Mouse (Mus musculus): ENCODE measurements around the gene Stat1. TPM values are rescaled to one million over a fixed set of nuclear protein-coding genes. Genes with fewer than 3 reads are reported as not detected.

Gene Stat1
- polyA plus RNA-seq, 2 experiments: 8.9 to 14.1 TPM

DNA sequence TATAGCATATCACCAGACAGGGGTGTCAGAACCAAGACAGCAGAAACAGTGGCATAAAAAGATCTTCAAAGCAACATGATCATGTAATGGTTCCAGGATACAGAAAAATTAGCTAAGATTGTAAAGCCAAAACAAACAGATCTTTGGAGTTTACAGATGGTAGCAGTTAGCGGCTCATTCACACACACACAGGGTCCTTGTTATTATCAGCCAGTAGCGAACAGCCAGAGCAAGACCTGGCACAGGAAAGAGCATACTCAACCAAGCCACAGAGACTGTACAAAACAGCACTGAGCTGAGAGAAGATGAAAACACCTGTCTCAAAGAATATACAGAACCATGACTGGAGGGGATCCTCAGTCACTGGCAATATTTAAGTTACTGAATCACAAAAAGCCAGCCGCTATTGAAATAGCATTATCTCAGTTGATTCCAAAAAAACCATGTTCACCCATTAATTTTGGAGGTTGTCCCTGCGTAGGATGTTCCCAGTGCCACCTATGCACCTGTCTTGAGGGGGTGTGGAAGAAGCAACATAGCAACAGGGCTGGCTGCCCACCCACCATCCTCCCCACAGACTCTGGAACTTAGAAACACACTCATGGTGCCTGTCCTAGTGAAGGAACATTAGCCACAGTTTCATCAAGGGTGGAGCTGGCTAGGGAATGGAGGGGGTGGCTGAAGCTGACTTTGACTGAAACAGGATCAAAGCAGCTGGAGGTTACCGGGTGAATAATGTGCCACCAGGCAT lies 44.6 kb downstream of the Stat1 start:
- Histone ChIP-seq H3K27me3 (ENCODE audit: control insufficient read depth, insufficient read depth, low read length) (no peaks in the 10 kb centered on the region), H3K27ac (no peak overlapping the region), H3K36me3 (replicated peaks; ENCODE audit: control insufficient read depth, insufficient read depth, low read depth) (no peaks in the 10 kb centered on the region; the same call in none of the 2 replicates), H3K9me3 (ENCODE audit: control insufficient read depth, low read length) (no peaks in the 10 kb centered on the region), H3K4me1 (replicated peaks; ENCODE audit: control insufficient read depth in 2 of 2, insufficient read depth in 2 of 2, low read length in 1 of 2) (no peaks in the 10 kb centered on the region), H3K9ac (replicated peaks) (no peak overlapping the region), H3K4me3 (ENCODE audit: insufficient read depth in 1 of 2, low read depth in 2 of 2, low read length in 2 of 2) (no peak overlapping the region), H3K4me2 (ENCODE audit: low read depth) (no peak overlapping the region)
- ATAC-seq (ENCODE audit: insufficient read depth): no peak
- TF ChIP-seq EP300 (IDR thresholded peaks at IDR 0.05; ENCODE audit: low read depth) (no peak), CTCF (IDR thresholded peaks at IDR 0.05; ENCODE audit: low read depth) (no peak)
- no peak for DNase-seq (ENCODE audit: low read depth in 3 of 3, low spot score in 3 of 3)
- 79% methylated on average over 5 of the region's 5 CpGs for WGBS (ENCODE audit: insufficient replicate concordance)

DNA sequence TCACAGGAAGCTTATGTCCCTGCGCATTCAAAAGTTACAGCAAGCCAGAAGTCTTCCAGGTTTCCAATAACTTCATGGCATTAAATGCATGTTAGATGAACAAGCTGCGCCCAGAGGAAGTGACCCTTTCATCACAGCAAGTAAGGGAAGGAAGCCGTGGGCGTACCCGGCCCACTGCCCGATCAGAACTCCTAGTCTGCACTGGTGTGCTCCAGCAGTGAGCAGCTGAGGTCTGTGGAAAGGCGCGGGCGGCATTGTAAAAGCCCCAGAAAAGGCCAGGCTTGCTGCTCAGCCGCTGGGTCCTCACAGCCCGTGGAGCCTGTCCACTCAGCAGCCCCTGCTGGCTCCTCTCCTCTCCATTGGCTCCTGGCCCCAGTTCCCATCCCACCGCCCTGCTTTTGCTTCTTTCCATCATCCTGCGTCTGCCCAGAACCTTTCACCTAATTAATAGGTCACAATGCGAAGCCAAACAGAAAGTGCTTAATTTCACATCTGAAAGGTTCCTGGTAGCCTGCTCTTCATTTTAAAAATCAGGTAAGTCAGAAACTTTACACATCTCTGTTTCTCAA lies 47.5 kb downstream of the Stat1 start:
- no peak overlapping the region for H3K9ac ChIP-seq (replicated peaks)
- DNase-seq (ENCODE audit: low read depth in 3 of 3, low spot score in 3 of 3) (no peak), ATAC-seq (ENCODE audit: insufficient read depth) (no peak)
- 47% methylated on average over 14 of the region's 14 CpGs for WGBS (ENCODE audit: insufficient replicate concordance)
- no peak for TF ChIP-seq EP300 (IDR thresholded peaks at IDR 0.05; ENCODE audit: low read depth)
- TF ChIP-seq CTCF (IDR thresholded peaks at IDR 0.05; ENCODE audit: low read depth): no peak
- no peak overlapping the region for H3K27ac ChIP-seq
- no peaks in the 10 kb centered on the region; the same call in 1 of the 2 replicates for H3K36me3 ChIP-seq (replicated peaks; ENCODE audit: control insufficient read depth, insufficient read depth, low read depth)
- no peaks in the 10 kb centered on the region for H3K27me3 ChIP-seq (ENCODE audit: control insufficient read depth, insufficient read depth, low read length)
- H3K9me3 ChIP-seq (ENCODE audit: control insufficient read depth, low read length): no peaks in the 10 kb centered on the region
- H3K4me2 ChIP-seq (ENCODE audit: low read depth): no peak overlapping the region
- peaks cover 0 to 3% of the 10 kb centered on the region in 2 experiments; a peak in 1 of 4 replicates for H3K4me1 ChIP-seq (replicated peaks; ENCODE audit: control insufficient read depth in 2 of 2, insufficient read depth in 2 of 2, low read length in 1 of 2)
- no peak overlapping the region for H3K4me3 ChIP-seq (ENCODE audit: insufficient read depth in 1 of 2, low read depth in 2 of 2, low read length in 2 of 2)

DNA sequence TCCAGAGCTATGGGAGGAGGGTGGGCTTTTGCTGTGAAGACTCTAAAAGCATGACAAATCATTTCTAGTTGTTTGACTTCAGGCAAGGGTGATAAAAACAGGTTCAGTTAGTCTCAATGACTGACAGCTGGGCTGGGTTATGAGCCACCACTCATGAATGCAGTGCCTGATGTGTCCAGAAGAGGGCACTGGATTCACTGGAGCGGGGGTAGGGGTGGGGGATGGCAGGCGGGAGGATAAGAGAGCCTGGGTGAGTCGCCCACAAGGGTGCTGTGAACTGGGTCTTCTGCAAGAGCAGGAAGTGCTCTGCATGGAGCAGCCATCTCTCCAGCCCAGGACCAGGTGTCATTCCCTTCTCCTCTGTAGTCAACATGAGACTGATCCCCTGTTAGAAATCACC lies 50.8 kb downstream of the Stat1 start:
- H3K36me3 ChIP-seq (replicated peaks; ENCODE audit: control insufficient read depth, insufficient read depth, low read depth): no peaks in the 10 kb centered on the region; the same call in 1 of the 2 replicates
- DNase-seq (ENCODE audit: low read depth in 3 of 3, low spot score in 3 of 3) (peak in 2 of 3 experiments; percentile 20 to 31), ATAC-seq (ENCODE audit: insufficient read depth) (peak; percentile 28; the same call in 1 of the 2 replicates)
- TF ChIP-seq EP300 (IDR thresholded peaks at IDR 0.05; ENCODE audit: low read depth) (no peak), CTCF (IDR thresholded peaks at IDR 0.05; ENCODE audit: low read depth) (peak; percentile 84)
- peaks cover 0 to 3% of the 10 kb centered on the region in 2 experiments; a peak in 1 of 4 replicates for H3K4me1 ChIP-seq (replicated peaks; ENCODE audit: control insufficient read depth in 2 of 2, insufficient read depth in 2 of 2, low read length in 1 of 2)
- H3K9ac ChIP-seq (replicated peaks): no peak overlapping the region
- H3K27ac ChIP-seq: no peak overlapping the region
- WGBS (ENCODE audit: insufficient replicate concordance): 4% methylated on average over 3 of the region's 3 CpGs
- no peaks in the 10 kb centered on the region for H3K27me3 ChIP-seq (ENCODE audit: control insufficient read depth, insufficient read depth, low read length)
- no peak overlapping the region for H3K4me2 ChIP-seq (ENCODE audit: low read depth)
- H3K4me3 ChIP-seq (ENCODE audit: insufficient read depth in 1 of 2, low read depth in 2 of 2, low read length in 2 of 2): no peak overlapping the region
- H3K9me3 ChIP-seq (ENCODE audit: control insufficient read depth, low read length): no peaks in the 10 kb centered on the region

- Histone ChIP-seq H3K4me2 (ENCODE audit: low read depth) (no peak overlapping the region), H3K27me3 (ENCODE audit: control insufficient read depth, insufficient read depth, low read length) (no peaks in the 10 kb centered on the region), H3K4me1 (replicated peaks; ENCODE audit: control insufficient read depth in 2 of 2, insufficient read depth in 2 of 2, low read length in 1 of 2) (peaks cover 0 to 3% of the 10 kb centered on the region in 2 experiments; a peak in 1 of 4 replicates), H3K4me3 (ENCODE audit: insufficient read depth in 1 of 2, low read depth in 2 of 2, low read length in 2 of 2) (no peak overlapping the region), H3K9me3 (ENCODE audit: control insufficient read depth, low read length) (no peaks in the 10 kb centered on the region), H3K27ac (no peak overlapping the region), H3K36me3 (replicated peaks; ENCODE audit: control insufficient read depth, insufficient read depth, low read depth) (no peaks in the 10 kb centered on the region; the same call in 1 of the 2 replicates), H3K9ac (replicated peaks) (no peak overlapping the region)
- TF ChIP-seq CTCF (IDR thresholded peaks at IDR 0.05; ENCODE audit: low read depth): no peak
- no peak for TF ChIP-seq EP300 (IDR thresholded peaks at IDR 0.05; ENCODE audit: low read depth)
- ATAC-seq (ENCODE audit: insufficient read depth) (no peak), DNase-seq (ENCODE audit: low read depth in 3 of 3, low spot score in 3 of 3) (no peak)
- WGBS (ENCODE audit: insufficient replicate concordance): 67% methylated on average over 7 of the region's 7 CpGs
Measured at GRCm38 (mm10) chr1:52170747-52171146, 51.5 kb downstream of the Stat1 start.

DNA sequence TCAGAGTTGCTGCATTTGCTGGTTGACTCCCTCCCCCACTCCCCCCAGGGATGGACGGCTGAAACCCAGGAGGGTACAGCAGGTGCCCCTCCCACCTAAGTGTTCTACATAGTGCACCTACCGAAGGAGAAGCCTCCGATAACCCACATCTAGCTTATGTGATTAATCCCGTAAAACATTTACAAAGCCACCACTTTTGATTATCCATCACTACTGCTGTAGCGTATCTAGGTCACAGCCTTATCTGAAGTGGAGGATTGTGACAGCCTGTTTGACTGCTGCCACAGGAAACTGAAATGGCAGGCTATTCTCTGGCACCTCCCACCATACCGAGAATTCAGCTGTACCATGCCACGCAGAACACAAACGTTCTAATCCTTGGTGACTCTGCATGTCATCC lies 52.0 kb downstream of the Stat1 start:
- H3K36me3 ChIP-seq (replicated peaks; ENCODE audit: control insufficient read depth, insufficient read depth, low read depth): no peaks in the 10 kb centered on the region
- TF ChIP-seq EP300 (IDR thresholded peaks at IDR 0.05; ENCODE audit: low read depth): no peak
- no peak for TF ChIP-seq CTCF (IDR thresholded peaks at IDR 0.05; ENCODE audit: low read depth)
- WGBS (ENCODE audit: insufficient replicate concordance): 23% methylated on average over 8 of the region's 8 CpGs
- H3K9me3 ChIP-seq (ENCODE audit: control insufficient read depth, low read length): no peaks in the 10 kb centered on the region
- no peak overlapping the region for H3K27ac ChIP-seq
- no peaks in the 10 kb centered on the region for H3K27me3 ChIP-seq (ENCODE audit: control insufficient read depth, insufficient read depth, low read length)
- no peak for ATAC-seq (ENCODE audit: insufficient read depth)
- no peak overlapping the region for H3K4me2 ChIP-seq (ENCODE audit: low read depth)
- no peak for DNase-seq (ENCODE audit: low read depth in 3 of 3, low spot score in 3 of 3)
- H3K9ac ChIP-seq (replicated peaks): no peak overlapping the region
- peaks cover 0 to 3% of the 10 kb centered on the region in 2 experiments; a peak in 1 of 4 replicates for H3K4me1 ChIP-seq (replicated peaks; ENCODE audit: control insufficient read depth in 2 of 2, insufficient read depth in 2 of 2, low read length in 1 of 2)
- no peak overlapping the region for H3K4me3 ChIP-seq (ENCODE audit: insufficient read depth in 1 of 2, low read depth in 2 of 2, low read length in 2 of 2)
